Mouse (Mus musculus) stomach, embryonic 15.5 days (tissue): Measurements from ENCODE around the gene Gart. TPM values are rescaled to one million over a fixed set of nuclear protein-coding genes. Genes with fewer than 3 reads are reported as not detected.
"Not testable (repeated sequence)": the region's sequence is repeated elsewhere in the genome, so short reads cannot be mapped to it uniquely, and the experiment has no call there.

Experiments used
- ATAC-seq: fragments of 200-750 bp; cut with Nextera tagmentation; 2 replicates; pipeline ENCODE4 v1.8.0; 2017; ENCODE audit warnings: low read depth, moderate number of reproducible peaks, moderate TSS enrichment; ENCODE audit not compliant: insufficient read depth, low FRiP score
- H3K27ac ChIP-seq: fragments of 300-500 bp; sonication (generic); 2 replicates; pipeline ENCODE4 v1.5.1; 2015; ENCODE audit warnings: mild to moderate bottlenecking, inconsistent platforms
- H3K27me3 ChIP-seq: fragments of 300-500 bp; sonication (generic); replicated peaks from 2 replicates; pipeline ENCODE4 v1.6.1; 2015; ENCODE audit warnings: inconsistent platforms
- H3K36me3 ChIP-seq: fragments of 300-500 bp; sonication (generic); 2 replicates; pipeline ENCODE4 v1.6.1; 2015; ENCODE audit warnings: inconsistent platforms
- H3K4me1 ChIP-seq: fragments of 300-500 bp; sonication (generic); 2 replicates; pipeline ENCODE4 v1.6.1; 2015; ENCODE audit warnings: inconsistent platforms
- H3K4me2 ChIP-seq: fragments of 300-500 bp; sonication (generic); 2 replicates; pipeline ENCODE4 v1.6.1; 2015; ENCODE audit warnings: mild to moderate bottlenecking, inconsistent platforms
- H3K4me3 ChIP-seq: fragments of 300-500 bp; sonication (generic); replicated peaks from 2 replicates; pipeline ENCODE4 v1.5.1; 2015; ENCODE audit warnings: inconsistent platforms
- H3K9ac ChIP-seq: fragments of 300-500 bp; sonication (generic); 2 replicates; pipeline ENCODE4 v1.6.1; 2015; ENCODE audit warnings: inconsistent platforms
- H3K9me3 ChIP-seq: fragments of 300-500 bp; sonication (generic); 2 replicates; pipeline ENCODE4 v1.6.1; 2016; ENCODE audit warnings: inconsistent platforms
- WGBS: fragments of 180-500 bp; shearing (Covaris S2); methylation state at CpG from one replicate; pipeline ENCODE4 v1.1.7; 2015; 5-methylcytosine and 5-hydroxymethylcytosine counted together
- polyA plus RNA-seq: library from polyadenylated mRNA; unstranded; fragments of >200 nt; fragmentation: Nextera tagmentation; extraction: Ambion mirVana; gene quantifications from 2 replicates; pipeline ENCODE4 v1.2.1, GENCODE M21; 2015

Gart gene
- polyA plus RNA-seq, 1 experiment from 2014 or later, result 107 TPM

DNA sequence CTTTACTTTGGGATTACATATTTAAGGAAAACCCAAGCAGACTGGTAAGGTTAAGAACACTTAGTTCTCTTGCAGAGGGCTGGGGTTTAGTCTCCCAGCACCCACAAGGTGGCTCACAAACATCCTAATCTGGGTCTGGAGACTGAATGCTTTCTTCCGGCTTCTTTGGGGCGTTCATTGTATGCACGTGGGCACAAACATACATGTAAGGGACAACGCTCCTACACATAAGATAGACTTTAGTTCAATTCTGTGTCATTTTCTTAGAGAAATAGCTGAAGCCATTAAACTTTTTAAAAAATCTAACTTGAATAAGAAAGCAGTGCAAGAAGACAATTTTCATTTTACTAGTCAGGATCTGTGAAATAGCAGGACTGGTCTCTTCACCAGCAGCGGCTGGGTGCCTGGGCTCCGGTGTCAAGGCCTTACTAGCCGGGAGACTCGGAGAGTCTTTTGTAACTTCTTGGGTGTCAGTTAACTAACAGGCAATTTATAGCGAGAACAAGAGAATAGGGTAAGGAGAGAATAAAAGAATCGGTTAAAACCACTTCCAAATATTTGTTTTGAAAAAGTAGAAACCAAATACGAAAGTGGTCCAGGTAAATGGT lies 653 bp downstream of the Gart start:
- Histone ChIP-seq H3K9ac (peak overlapping the region; percentile 69; the same call in 1 of the 2 replicates), H3K36me3 (peaks cover 11% of the 10 kb centered on the region), H3K9me3 (no peaks in the 10 kb centered on the region), H3K4me1 (peaks cover 3% of the 10 kb centered on the region; the same call in 1 of the 2 replicates), H3K27ac (peak overlapping the region; percentile 99; the same call in 1 of the 2 replicates), H3K4me2 (peak overlapping the region; percentile 97), H3K27me3 (no peaks in the 10 kb centered on the region), H3K4me3 (peak overlapping the region; percentile 76)
- ATAC-seq, result no peak
- 1% methylated on average over 11 of the region's 11 CpGs for WGBS

DNA sequence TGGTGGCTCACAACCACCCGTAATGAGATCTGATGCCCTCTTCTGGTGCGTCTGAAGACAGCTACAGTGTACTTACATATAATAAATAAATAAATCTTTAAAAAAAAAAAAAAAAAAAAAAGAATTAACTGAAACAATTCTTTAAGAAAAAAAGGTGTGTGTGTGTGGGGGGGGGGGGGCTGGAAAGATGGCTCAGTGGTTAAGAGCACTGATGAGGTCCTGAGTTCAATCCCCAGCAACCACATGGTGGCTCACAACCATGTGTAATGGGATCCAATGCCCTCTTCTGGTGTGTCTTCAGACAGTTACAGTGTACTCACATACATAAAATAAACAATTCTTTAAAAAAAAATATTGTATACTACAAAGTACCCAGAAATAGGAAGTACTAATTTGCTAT lies 1.3 kb downstream of the Gart start:
- H3K4me2 ChIP-seq, H3K9me3 ChIP-seq, H3K27ac ChIP-seq, H3K27me3 ChIP-seq, H3K4me3 ChIP-seq, ATAC-seq, H3K4me1 ChIP-seq, H3K9ac ChIP-seq: not testable (repeated sequence)
- 64% methylated on average over 1 of the region's 2 CpGs for WGBS
- H3K36me3 ChIP-seq, result peaks cover 14% of the 10 kb centered on the region

GRCm38 (mm10) chr16:91644901-91645300 lies 1.9 kb downstream of the Gart start:
- Histone ChIP-seq H3K27ac (no peak overlapping the region), H3K36me3 (peaks cover 18% of the 10 kb centered on the region), H3K9me3 (no peaks in the 10 kb centered on the region), H3K4me1 (peaks cover 3% of the 10 kb centered on the region; the same call in 1 of the 2 replicates), H3K4me2 (no peak overlapping the region), H3K9ac (no peak overlapping the region), H3K27me3 (no peaks in the 10 kb centered on the region), H3K4me3 (no peak overlapping the region)
- no peak for ATAC-seq
- 82% methylated on average over 2 of the region's 2 CpGs for WGBS

GRCm38 (mm10) chr16:91640171-91640570 lies 6.6 kb downstream of the Gart start:
- peaks cover 55% of the 10 kb centered on the region for H3K36me3 ChIP-seq
- 93% methylated on average over 8 of the region's 8 CpGs for WGBS
- ATAC-seq, result no peak

DNA sequence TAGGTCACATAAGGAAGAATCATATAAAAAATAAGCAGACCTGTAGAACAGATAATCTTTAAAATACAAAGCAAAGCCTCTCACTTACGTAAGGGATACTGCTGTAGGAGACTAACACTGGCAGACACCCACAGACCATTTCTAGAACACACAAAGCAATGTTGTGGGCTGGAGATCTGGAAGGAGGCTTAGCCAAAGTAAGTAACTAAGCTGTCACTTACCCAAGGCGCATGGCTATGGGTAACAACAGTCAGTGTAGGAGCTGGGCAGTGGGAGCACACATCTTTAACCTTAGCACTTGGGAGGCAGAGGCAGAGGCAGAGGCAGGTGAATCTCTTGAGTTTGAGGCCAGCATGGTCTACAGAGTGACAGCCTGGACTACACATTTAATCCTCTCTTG lies 7.1 kb downstream of the Gart start:
- no peaks in the 10 kb centered on the region for H3K4me1 ChIP-seq
- H3K36me3 ChIP-seq, result peaks cover 59% of the 10 kb centered on the region
- no peak for ATAC-seq
- H3K4me2 ChIP-seq, result no peak overlapping the region
- H3K27ac ChIP-seq, result no peak overlapping the region
- WGBS, result 92% methylated on average over 2 of the region's 2 CpGs
- no peak overlapping the region for H3K4me3 ChIP-seq
- no peaks in the 10 kb centered on the region for H3K9me3 ChIP-seq
- H3K9ac ChIP-seq, result no peak overlapping the region
- no peaks in the 10 kb centered on the region for H3K27me3 ChIP-seq

More at GRCm38 (mm10) chr16:91640171-91640570, 6.6 kb downstream of the Gart start:
- Histone ChIP-seq H3K9ac (no peak overlapping the region), H3K4me1 (no peaks in the 10 kb centered on the region), H3K4me3 (no peak overlapping the region), H3K27me3 (no peaks in the 10 kb centered on the region), H3K4me2 (no peak overlapping the region), H3K27ac (no peak overlapping the region), H3K9me3 (no peaks in the 10 kb centered on the region)

DNA sequence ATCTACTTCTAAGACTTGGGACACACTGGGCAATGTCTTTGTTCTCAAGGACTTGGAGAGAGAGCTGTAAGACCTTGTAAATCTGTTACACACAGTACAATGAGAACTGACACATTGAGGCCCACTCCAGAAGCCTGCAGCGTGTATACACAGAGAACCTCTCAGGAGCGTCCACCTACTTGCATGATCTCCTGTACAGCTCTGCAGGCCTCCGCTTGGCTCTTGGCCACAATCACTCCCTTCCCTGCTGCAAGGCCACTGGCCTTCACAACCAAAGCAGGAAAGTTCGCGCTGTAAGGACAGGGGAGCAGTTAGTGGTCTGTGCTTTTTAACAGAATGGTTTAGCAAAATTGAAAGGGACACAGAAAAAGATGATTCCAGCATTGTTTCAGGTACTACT lies 7.6 kb downstream of the Gart start:
- no peaks in the 10 kb centered on the region for H3K4me1 ChIP-seq
- H3K27me3 ChIP-seq, result no peaks in the 10 kb centered on the region
- H3K4me2 ChIP-seq, result no peak overlapping the region
- WGBS, result 89% methylated on average over 5 of the region's 5 CpGs
- H3K27ac ChIP-seq, result no peak overlapping the region
- H3K4me3 ChIP-seq, result no peak overlapping the region
- H3K36me3 ChIP-seq, result peaks cover 59% of the 10 kb centered on the region
- H3K9ac ChIP-seq, result no peak overlapping the region
- ATAC-seq, result no peak
- no peaks in the 10 kb centered on the region for H3K9me3 ChIP-seq

GRCm38 (mm10) chr16:91633641-91634040 lies 13.1 kb downstream of the Gart start:
- ATAC-seq, result no peak
- no peaks in the 10 kb centered on the region for H3K9me3 ChIP-seq
- no peak overlapping the region for H3K4me3 ChIP-seq
- no peak overlapping the region for H3K27ac ChIP-seq
- no peak overlapping the region for H3K9ac ChIP-seq
- 84% methylated on average over 12 of the region's 12 CpGs for WGBS
- peaks cover 54% of the 10 kb centered on the region for H3K36me3 ChIP-seq
- no peaks in the 10 kb centered on the region for H3K4me1 ChIP-seq
- no peaks in the 10 kb centered on the region for H3K27me3 ChIP-seq
- H3K4me2 ChIP-seq, result no peak overlapping the region

DNA sequence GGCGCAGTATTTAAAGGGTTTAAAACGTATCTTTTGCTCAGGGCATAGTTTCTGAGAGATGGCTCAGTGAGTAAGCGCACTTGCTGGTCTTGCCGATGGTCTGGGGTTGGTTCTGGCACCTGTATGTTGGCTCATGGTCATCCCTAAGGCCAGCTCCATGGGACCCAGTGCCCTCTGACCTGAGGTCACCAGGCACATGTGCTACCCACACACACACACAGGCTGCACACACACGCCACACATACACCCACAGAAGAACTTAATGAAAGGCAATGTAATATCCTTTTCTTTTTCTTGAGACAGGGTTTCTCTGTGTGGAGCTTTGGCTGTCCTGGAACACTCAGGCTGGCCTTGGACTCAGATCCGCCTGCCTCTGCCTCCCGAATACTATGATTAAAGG lies 13.8 kb downstream of the Gart start:
- H3K4me2 ChIP-seq, result no peak overlapping the region
- peaks cover 56% of the 10 kb centered on the region for H3K36me3 ChIP-seq
- H3K9ac ChIP-seq, result no peak overlapping the region
- ATAC-seq, result no peak
- H3K27me3 ChIP-seq, result no peaks in the 10 kb centered on the region
- no peak overlapping the region for H3K4me3 ChIP-seq
- 94% methylated on average over 7 of the region's 7 CpGs for WGBS
- no peaks in the 10 kb centered on the region for H3K9me3 ChIP-seq
- no peaks in the 10 kb centered on the region for H3K4me1 ChIP-seq
- no peak overlapping the region for H3K27ac ChIP-seq

GRCm38 (mm10) chr16:91632439-91632838 lies 14.3 kb downstream of the Gart start:
- Histone ChIP-seq H3K27me3 (no peaks in the 10 kb centered on the region), H3K27ac (no peak overlapping the region), H3K4me1 (no peaks in the 10 kb centered on the region), H3K36me3 (peaks cover 55% of the 10 kb centered on the region), H3K4me3 (no peak overlapping the region), H3K4me2 (no peak overlapping the region), H3K9me3 (no peaks in the 10 kb centered on the region), H3K9ac (no peak overlapping the region)
- WGBS, result 84% methylated on average over 5 of the region's 5 CpGs
- no peak for ATAC-seq

DNA sequence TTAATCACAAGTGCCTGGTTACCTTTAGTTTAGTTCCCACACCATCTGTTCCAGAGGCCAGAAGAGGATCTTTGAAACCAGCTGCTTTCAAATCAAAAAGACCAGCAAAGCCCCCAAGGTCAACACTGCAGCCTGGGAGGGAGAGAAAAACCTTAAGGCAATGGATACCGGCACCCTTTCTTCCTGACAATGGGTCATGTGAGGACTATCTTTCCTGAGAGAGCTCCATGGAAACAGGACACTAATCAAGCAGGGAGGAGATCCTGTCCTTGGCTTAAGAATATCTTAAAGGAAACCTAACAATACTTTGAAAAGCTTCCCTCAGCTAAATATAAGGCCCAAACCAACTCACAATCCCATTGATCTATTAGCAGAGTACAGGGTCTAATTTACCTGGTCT lies 16.2 kb downstream of the Gart start:
- Histone ChIP-seq H3K9ac (no peak overlapping the region), H3K27me3 (no peaks in the 10 kb centered on the region), H3K4me1 (no peaks in the 10 kb centered on the region), H3K36me3 (peaks cover 47% of the 10 kb centered on the region; the same call in 1 of the 2 replicates), H3K9me3 (no peaks in the 10 kb centered on the region), H3K4me3 (no peak overlapping the region), H3K27ac (0 out of 2 replicates have a peak overlapping the region, but pooled peaks have one; percentile 5), H3K4me2 (no peak overlapping the region)
- WGBS, result 68% methylated on average over 1 of the region's 1 CpGs
- no peak for ATAC-seq

- Histone ChIP-seq H3K4me1 (no peaks in the 10 kb centered on the region), H3K27ac (no peak overlapping the region), H3K4me2 (no peak overlapping the region), H3K9ac (no peak overlapping the region), H3K27me3 (no peaks in the 10 kb centered on the region), H3K36me3 (peaks cover 42% of the 10 kb centered on the region; the same call in 1 of the 2 replicates), H3K9me3 (no peaks in the 10 kb centered on the region), H3K4me3 (no peak overlapping the region)
- 90% methylated on average over 4 of the region's 4 CpGs for WGBS
- ATAC-seq, result no peak
Observed at GRCm38 (mm10) chr16:91629749-91630148, 17.0 kb downstream of the Gart start.

DNA sequence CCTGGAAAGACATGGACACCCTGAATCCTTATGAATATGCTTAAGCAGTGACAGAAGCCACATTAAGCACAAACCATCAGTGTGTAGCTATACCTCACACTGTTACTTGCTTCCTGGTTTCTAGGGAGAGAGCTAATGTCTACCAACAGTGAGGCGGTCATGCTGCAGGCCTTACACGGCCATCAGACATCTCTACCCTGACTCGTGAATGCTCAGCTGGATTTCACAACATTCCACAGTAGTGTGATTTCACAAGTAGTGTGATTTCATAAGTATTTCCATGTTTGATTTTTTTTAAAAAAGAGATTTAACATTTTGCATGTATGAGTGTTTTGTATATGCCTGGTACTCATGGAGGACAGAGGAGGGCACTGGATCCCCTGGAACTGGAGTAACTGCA lies 18.1 kb downstream of the Gart start:
- H3K4me2 ChIP-seq, result no peak overlapping the region
- H3K36me3 ChIP-seq, result 0 out of 2 replicates have a peak, but pooled peaks cover 47% of the 10 kb centered on the region
- no peak overlapping the region for H3K4me3 ChIP-seq
- H3K27ac ChIP-seq, result no peak overlapping the region
- 88% methylated on average over 3 of the region's 3 CpGs for WGBS
- no peak overlapping the region for H3K9ac ChIP-seq
- no peak for ATAC-seq
- no peaks in the 10 kb centered on the region for H3K4me1 ChIP-seq
- no peaks in the 10 kb centered on the region for H3K27me3 ChIP-seq
- no peaks in the 10 kb centered on the region for H3K9me3 ChIP-seq

DNA sequence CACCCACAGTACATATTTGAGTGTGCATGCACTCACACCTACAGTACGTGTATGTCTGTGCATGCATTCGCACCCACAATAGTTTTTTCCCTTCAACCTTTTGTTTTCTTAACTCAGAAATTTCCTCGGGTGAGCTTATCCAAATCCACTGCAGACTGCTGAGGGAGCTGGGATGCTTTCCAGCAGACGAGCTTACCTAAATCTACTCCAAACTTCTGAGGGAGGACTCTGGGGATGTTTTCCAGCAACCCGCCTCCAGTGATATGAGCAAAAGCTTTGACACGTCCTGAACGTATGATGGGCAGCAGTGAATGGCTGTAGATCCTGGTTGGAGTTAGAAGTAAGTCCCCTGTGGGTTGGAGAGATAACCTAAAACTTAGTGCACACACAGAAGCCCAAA lies 18.9 kb downstream of the Gart start:
- H3K36me3 ChIP-seq, result peaks cover 51% of the 10 kb centered on the region; the same call in 1 of the 2 replicates
- no peak overlapping the region for H3K4me3 ChIP-seq
- no peak overlapping the region for H3K4me2 ChIP-seq
- no peaks in the 10 kb centered on the region for H3K9me3 ChIP-seq
- H3K27me3 ChIP-seq, result no peaks in the 10 kb centered on the region
- no peaks in the 10 kb centered on the region for H3K4me1 ChIP-seq
- no peak overlapping the region for H3K9ac ChIP-seq
- WGBS, result 86% methylated on average over 7 of the region's 7 CpGs
- no peak for ATAC-seq
- no peak overlapping the region for H3K27ac ChIP-seq
